Mouse (Mus musculus): Measurements from ENCODE around the gene Ppp5c.

The Ppp5c gene

GRCm38 (mm10) chr7:17026710-17027587 lies 775 bp downstream of the Ppp5c start:
- TF ChIP-seq GATA4 (IDR thresholded peaks at IDR 0.05; ENCODE audit: insufficient replicate concordance, low read length) = no peak

GRCm38 (mm10) chr7:17025896-17026622 lies 1.7 kb downstream of the Ppp5c start:
- no peak for TF ChIP-seq GATA4 (IDR thresholded peaks at IDR 0.05; ENCODE audit: insufficient replicate concordance, low read length)

GRCm38 (mm10) chr7:17025505-17025894 lies 2.2 kb downstream of the Ppp5c start:
- no peak for TF ChIP-seq GATA4 (IDR thresholded peaks at IDR 0.05; ENCODE audit: insufficient replicate concordance, low read length)

GRCm38 (mm10) chr7:17024814-17025504 lies 2.8 kb downstream of the Ppp5c start:
- TF ChIP-seq GATA4 (IDR thresholded peaks at IDR 0.05; ENCODE audit: insufficient replicate concordance, low read length) = no peak

GRCm38 (mm10) chr7:17024141-17024540 lies 3.6 kb downstream of the Ppp5c start:
- TF ChIP-seq GATA4 (IDR thresholded peaks at IDR 0.05; ENCODE audit: insufficient replicate concordance, low read length) = no peak

GRCm38 (mm10) chr7:17023701-17024100 lies 4.0 kb downstream of the Ppp5c start:
- no peak; the same call in 1 of the 2 replicates for TF ChIP-seq GATA4 (IDR thresholded peaks at IDR 0.05; ENCODE audit: insufficient replicate concordance, low read length)

- no peak for TF ChIP-seq GATA4 (IDR thresholded peaks at IDR 0.05; ENCODE audit: insufficient replicate concordance, low read length)
These were observed 5.5 kb downstream of the Ppp5c start for GRCm38 (mm10) chr7:17022176-17022575.

- no peak for TF ChIP-seq GATA4 (IDR thresholded peaks at IDR 0.05; ENCODE audit: insufficient replicate concordance, low read length)
These were observed 8.1 kb downstream of the Ppp5c start for GRCm38 (mm10) chr7:17019426-17020166.

- no peak for TF ChIP-seq GATA4 (IDR thresholded peaks at IDR 0.05; ENCODE audit: insufficient replicate concordance, low read length)
These were observed 9.8 kb downstream of the Ppp5c start for GRCm38 (mm10) chr7:17017921-17018320.

GRCm38 (mm10) chr7:17017036-17017435 lies 10.7 kb downstream of the Ppp5c start:
- no peak; the same call in 1 of the 2 replicates for TF ChIP-seq GATA4 (IDR thresholded peaks at IDR 0.05; ENCODE audit: insufficient replicate concordance, low read length)

GRCm38 (mm10) chr7:17015381-17015780 lies 12.3 kb downstream of the Ppp5c start:
- TF ChIP-seq GATA4 (IDR thresholded peaks at IDR 0.05; ENCODE audit: insufficient replicate concordance, low read length) = no peak

- no peak for TF ChIP-seq GATA4 (IDR thresholded peaks at IDR 0.05; ENCODE audit: insufficient replicate concordance, low read length)
These were observed 15.7 kb downstream of the Ppp5c start for GRCm38 (mm10) chr7:17011909-17012590.

GRCm38 (mm10) chr7:17010010-17010347 lies 17.7 kb downstream of the Ppp5c start:
- no peak for TF ChIP-seq GATA4 (IDR thresholded peaks at IDR 0.05; ENCODE audit: insufficient replicate concordance, low read length)

- TF ChIP-seq GATA4 (IDR thresholded peaks at IDR 0.05; ENCODE audit: insufficient replicate concordance, low read length) = no peak
These were observed 18.3 kb downstream of the Ppp5c start for GRCm38 (mm10) chr7:17009326-17010009.

Measured in liver, adult (tissue).